Mouse (Mus musculus) ES-Bruce4 (cell line): Measurements from ENCODE around the gene Ank3. TPM values are rescaled to one million over a fixed set of nuclear protein-coding genes. Genes with fewer than 3 reads are reported as not detected.

Source experiments
- H3K27ac ChIP-seq: 2 replicates; pipeline ENCODE4 v1.5.1; 2012; ENCODE audit warnings: low read length, inconsistent platforms; ENCODE audit not compliant: insufficient read depth
- H3K27me3 ChIP-seq: 2 replicates; pipeline ENCODE4 v1.6.1; 2012; ENCODE audit warnings: mild to moderate bottlenecking, low read length, inconsistent platforms; ENCODE audit not compliant: control insufficient read depth, poor library complexity, insufficient read depth, severe bottlenecking
- H3K36me3 ChIP-seq: 2 replicates; pipeline ENCODE4 v1.6.1; 2012; ENCODE audit warnings: inconsistent platforms, mild to moderate bottlenecking, low read length, moderate library complexity; ENCODE audit not compliant: control insufficient read depth, poor library complexity, insufficient read depth, severe bottlenecking
- H3K4me1 ChIP-seq: one replicate; pipeline ENCODE4 v1.8.1; 2011; ENCODE audit warnings: low read length; ENCODE audit not compliant: control insufficient read depth, insufficient read depth
- H3K4me3 ChIP-seq: 2 replicates; pipeline ENCODE4 v1.5.1; 2011; ENCODE audit warnings: low read depth, mild to moderate bottlenecking, low read length
- H3K9ac ChIP-seq: 2 replicates; pipeline ENCODE4 v1.6.1; 2012; ENCODE audit warnings: low read depth, mild to moderate bottlenecking, inconsistent platforms; ENCODE audit not compliant: poor library complexity, severe bottlenecking
- H3K9me3 ChIP-seq: replicated peaks from 2 replicates; pipeline ENCODE4 v1.6.1; 2012; ENCODE audit warnings: mild to moderate bottlenecking, low read length, inconsistent platforms; ENCODE audit not compliant: control insufficient read depth, poor library complexity, insufficient read depth, severe bottlenecking
- CTCF ChIP-seq: IDR thresholded peaks from one replicate; pipeline ENCODE4 v1.8.1; 2011; ENCODE audit warnings: low read depth, low read length
- EP300 ChIP-seq: IDR thresholded peaks from 2 replicates; pipeline ENCODE4 v1.6.1; 2011; ENCODE audit warnings: low read depth, low read length; ENCODE audit not compliant: insufficient read depth
- POLR2A ChIP-seq: IDR thresholded peaks from one replicate; pipeline ENCODE4 v1.8.1; 2011; ENCODE audit warnings: low read length; ENCODE audit not compliant: insufficient read depth
- polyA plus RNA-seq: library from polyadenylated mRNA; stranded (reverse); fragments of >200 nt; gene quantifications from 2 replicates; pipeline ENCODE4 v1.2.4, GENCODE M21; 2011; ENCODE audit warnings: low read depth; ENCODE audit not compliant: missing spikeins, insufficient read depth, insufficient read length

The Ank3 gene
- polyA plus RNA-seq, 1 experiment, result 61.0 TPM

DNA sequence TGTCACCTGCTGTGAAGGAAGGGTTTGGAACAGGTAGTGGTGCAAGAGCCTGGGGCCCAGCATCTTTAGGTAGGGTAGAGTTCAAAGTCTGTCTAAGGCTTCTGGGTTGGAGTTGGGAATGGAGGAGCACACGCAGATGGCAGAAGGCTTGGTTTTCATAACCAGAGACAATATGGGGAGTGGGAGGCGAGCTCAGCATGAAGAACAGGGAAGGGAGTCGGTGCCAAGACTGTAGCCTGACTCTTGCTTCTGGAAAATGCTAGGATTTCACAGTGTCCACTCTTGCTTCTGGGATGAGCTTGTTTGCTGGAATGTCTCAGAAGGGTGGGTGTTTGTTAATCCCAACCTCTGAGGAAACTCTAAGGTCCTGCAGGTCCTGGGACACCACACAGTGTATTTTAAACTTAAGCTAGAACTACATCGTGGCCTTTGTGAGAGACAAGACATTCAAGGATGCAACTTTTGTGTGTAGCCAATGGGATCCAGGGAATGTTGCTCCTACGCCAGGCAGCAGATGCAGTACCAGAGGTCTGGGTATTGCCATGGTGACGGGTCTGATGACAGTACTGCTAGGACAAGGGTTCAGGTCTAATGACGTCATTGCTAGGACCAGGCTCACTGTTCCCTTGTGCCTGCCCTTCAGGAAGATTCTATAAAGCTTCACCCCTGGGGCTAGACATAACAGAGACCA is 222.3 kb downstream of the Ank3 start:
- no peak overlapping the region for H3K4me3 ChIP-seq
- no peaks in the 10 kb centered on the region for H3K36me3 ChIP-seq
- H3K27ac ChIP-seq, result no peak overlapping the region
- H3K9me3 ChIP-seq, result no peaks in the 10 kb centered on the region
- no peaks in the 10 kb centered on the region for H3K27me3 ChIP-seq
- TF ChIP-seq CTCF, result no peak
- no peak for TF ChIP-seq POLR2A
- no peak for TF ChIP-seq EP300
- H3K4me1 ChIP-seq, result no peaks in the 10 kb centered on the region
- H3K9ac ChIP-seq, result no peak overlapping the region

DNA sequence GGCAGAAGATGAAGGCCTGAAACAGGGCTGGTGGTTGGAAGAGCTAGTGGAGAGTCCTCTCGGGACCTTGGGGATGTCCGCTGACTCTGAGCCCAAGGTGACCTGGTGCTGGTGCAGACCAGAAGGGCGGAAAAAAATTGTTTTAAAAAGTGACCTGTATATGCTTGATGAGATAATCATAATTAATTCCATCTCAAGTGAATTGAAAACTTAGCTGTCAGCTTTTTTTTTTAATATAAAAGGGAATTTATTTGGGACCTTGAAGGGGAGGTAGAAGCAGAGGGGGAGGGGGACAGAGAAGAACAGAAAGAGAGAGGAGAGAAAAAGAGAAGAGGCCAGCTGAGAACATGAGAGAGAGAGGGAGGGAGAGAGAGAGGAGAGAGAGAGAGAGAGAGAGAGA is 229.2 kb downstream of the Ank3 start:
- no peak overlapping the region for H3K4me3 ChIP-seq

DNA sequence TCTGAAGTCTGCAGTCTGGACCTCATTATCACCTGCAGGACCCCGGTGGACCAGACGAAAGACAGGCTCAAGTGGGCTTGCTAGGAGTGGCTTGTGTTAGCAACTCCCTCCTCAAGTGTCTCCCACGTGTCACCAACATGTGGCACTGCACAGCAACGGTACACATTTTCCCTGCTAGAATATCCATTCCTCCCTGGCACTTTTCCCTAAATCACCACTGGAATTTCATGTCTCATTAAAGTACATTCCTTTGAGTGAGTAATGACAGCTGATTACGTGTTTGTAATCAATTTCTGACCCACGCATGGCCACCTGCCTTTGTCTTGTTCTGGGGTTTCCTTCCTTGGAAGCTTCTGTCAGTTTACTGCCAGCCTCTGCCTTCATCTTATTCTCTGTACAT is 230.2 kb downstream of the Ank3 start:
- no peaks in the 10 kb centered on the region for H3K36me3 ChIP-seq
- H3K27ac ChIP-seq, result no peak overlapping the region
- H3K9me3 ChIP-seq, result 0 out of 2 replicates have a peak, but pooled peaks cover 2% of the 10 kb centered on the region
- TF ChIP-seq EP300 (no peak), CTCF (no peak), POLR2A (no peak)
- no peak overlapping the region for H3K9ac ChIP-seq
- H3K27me3 ChIP-seq, result no peaks in the 10 kb centered on the region
- no peaks in the 10 kb centered on the region for H3K4me1 ChIP-seq
- no peak overlapping the region for H3K4me3 ChIP-seq

More for the DNA sequence above, 229.2 kb downstream of the Ank3 start:
- no peak for TF ChIP-seq EP300
- no peak for TF ChIP-seq CTCF
- no peak for TF ChIP-seq POLR2A
- H3K4me1 ChIP-seq, result no peaks in the 10 kb centered on the region
- no peak overlapping the region for H3K9ac ChIP-seq
- no peaks in the 10 kb centered on the region for H3K27me3 ChIP-seq
- no peak overlapping the region for H3K27ac ChIP-seq
- H3K36me3 ChIP-seq, result no peaks in the 10 kb centered on the region
- 0 out of 2 replicates have a peak, but pooled peaks cover 2% of the 10 kb centered on the region for H3K9me3 ChIP-seq

DNA sequence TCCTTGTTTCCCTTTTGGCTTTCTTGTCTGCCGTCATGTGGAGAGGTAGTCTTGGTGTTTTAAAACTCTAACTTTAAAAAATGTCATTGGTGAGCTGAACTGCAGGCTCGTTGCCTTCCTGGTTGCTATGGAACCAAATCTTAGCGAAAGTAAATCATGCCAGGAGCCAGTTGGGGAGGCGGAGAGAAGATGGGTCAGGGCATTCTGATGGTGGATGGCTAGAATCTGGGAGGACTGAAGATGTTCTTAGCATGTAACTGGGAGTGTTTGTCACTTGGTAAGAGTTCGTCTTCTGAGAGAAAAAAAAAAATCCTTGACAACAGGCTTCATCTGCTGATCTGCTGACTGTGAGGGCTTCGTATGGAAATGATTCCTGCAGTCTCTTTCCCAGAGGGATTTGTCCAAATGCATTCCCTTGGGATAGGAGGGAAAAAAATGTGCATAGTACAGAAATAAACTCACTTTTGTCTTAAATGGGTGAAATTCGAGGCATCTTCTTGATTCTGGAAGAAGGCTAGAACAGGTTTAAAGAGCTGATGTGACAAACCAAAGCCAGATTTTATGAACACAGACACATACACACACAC is 232.3 kb downstream of the Ank3 start:
- Histone ChIP-seq H3K27ac (no peak overlapping the region), H3K4me1 (no peaks in the 10 kb centered on the region), H3K36me3 (no peaks in the 10 kb centered on the region), H3K27me3 (no peaks in the 10 kb centered on the region), H3K4me3 (no peak overlapping the region), H3K9me3 (0 out of 2 replicates have a peak, but pooled peaks cover 2% of the 10 kb centered on the region), H3K9ac (no peak overlapping the region)
- no peak for TF ChIP-seq EP300
- TF ChIP-seq POLR2A, result no peak
- TF ChIP-seq CTCF, result no peak

DNA sequence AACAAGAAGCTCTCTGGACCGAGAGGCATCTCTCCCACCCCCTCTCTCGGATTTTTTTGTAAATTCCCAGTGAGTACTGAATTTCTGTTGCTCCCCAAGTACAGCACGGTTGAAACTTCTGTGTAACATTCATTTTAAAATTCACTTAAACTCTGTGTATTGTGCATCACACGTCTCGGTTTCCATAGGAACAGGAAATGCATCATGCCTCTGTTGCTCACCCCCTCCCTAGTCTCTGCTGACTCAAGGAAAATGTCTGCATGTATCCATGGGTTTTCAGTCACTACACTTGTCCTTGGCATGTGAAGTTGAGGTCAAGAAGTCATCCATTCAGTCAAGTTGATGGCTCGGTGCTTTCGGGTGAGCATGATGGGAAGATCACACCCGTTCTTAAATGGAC is 234.3 kb downstream of the Ank3 start:
- Histone ChIP-seq H3K4me3 (no peak overlapping the region), H3K9ac (no peak overlapping the region), H3K36me3 (no peaks in the 10 kb centered on the region), H3K27me3 (no peaks in the 10 kb centered on the region), H3K4me1 (no peaks in the 10 kb centered on the region), H3K27ac (no peak overlapping the region), H3K9me3 (no peaks in the 10 kb centered on the region)
- TF ChIP-seq EP300 (no peak), POLR2A (no peak)

DNA sequence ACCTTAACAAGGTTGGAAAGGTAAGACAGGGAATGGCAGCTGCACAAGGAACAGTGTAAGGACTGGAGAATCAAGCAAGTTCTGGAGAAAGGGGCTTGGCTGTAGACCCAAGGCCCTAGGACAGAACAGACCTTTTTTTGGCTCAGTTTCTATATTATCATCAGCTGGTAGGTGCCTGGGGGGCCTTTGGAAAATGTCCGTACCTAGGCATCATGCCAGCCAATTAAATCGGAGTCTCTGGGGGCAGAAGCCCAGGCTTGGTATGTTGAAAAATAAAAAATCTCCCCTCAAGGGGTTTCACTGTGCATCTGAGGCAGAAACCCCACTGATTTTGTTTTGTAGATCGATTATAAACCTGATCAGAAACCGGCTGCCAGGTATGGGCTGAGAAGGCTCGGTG is 236.3 kb downstream of the Ank3 start:
- Histone ChIP-seq H3K4me1 (no peaks in the 10 kb centered on the region), H3K27ac (no peak overlapping the region), H3K4me3 (no peak overlapping the region), H3K9me3 (no peaks in the 10 kb centered on the region), H3K9ac (no peak overlapping the region), H3K27me3 (no peaks in the 10 kb centered on the region), H3K36me3 (no peaks in the 10 kb centered on the region)
- no peak for TF ChIP-seq POLR2A
- no peak for TF ChIP-seq CTCF
- no peak for TF ChIP-seq EP300
